In the genomic region with DNA sequence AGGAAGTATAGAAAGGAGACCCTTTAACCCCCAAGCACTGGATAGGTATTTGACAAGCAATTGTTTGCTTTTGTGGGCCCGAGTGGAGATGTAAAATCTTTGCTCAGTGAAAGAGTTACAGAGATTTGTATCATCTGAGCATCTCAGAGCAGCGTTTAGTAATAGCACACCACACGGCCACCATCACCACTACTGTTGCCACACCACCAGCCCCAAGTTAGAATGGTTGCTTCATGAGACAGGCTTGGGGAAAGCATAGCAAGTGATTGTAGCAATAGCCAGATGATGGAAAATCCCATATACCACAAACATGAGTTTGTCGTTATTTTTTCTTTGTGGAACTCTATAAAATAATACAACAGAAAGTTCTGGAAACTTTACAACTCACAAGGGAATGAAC, we compare ENCODE assay signal across 18 mouse cellular contexts.
A peak's percentile ranks its signal among the peaks of the same experiment; 100 is the strongest.
DNase-seq lines count a peak whose midpoint lies in the region; ATAC-seq lines count a peak whose summit lies in the region.
"Had no signal": no experiment of that assay in that cellular context is flagged by ENCODE, and none has a peak within 500 bp of the region (broad histone marks: within the 10 kb centered on the region; RNA-seq: fewer than 3 reads in every experiment).

No protein-coding gene starts in this region.

- peaks cover 5% of the 10 kb centered on the region for H3K4me1 ChIP-seq in heart, embryonic 11.5 days (ENCODE audit: control insufficient read depth, insufficient read depth, low read length)
- H3K4me1 ChIP-seq in kidney, embryonic 15.5 days: peaks cover 9% of the 10 kb centered on the region
- H3K4me1 ChIP-seq in lung, embryonic 16.5 days (replicated peaks; ENCODE audit: control insufficient read depth, insufficient read depth, low read length): peaks cover 24% of the 10 kb centered on the region
- H3K4me1 ChIP-seq: midbrain, embryonic 13.5 days had no signal

- DNase-seq in heart, adult 8-10 months (ENCODE audit: low spot score): no peak
- DNase-seq in kidney, adult 18-20 months: no peak
- DNase-seq in lung, postnatal 14 days: no peak
- no peak for DNase-seq in embryo, embryonic 10.5 days (ENCODE audit: low spot score)
- DNase-seq: cerebellum, adult 11 months; cerebellum, postnatal 14 days; right cerebral cortex, postnatal 14 days; thymus, adult 2 months had no signal

- H3K36me3 ChIP-seq in heart, embryonic 11.5 days (ENCODE audit: control insufficient read depth, insufficient read depth, low read length): no peaks in the 10 kb centered on the region
- no peaks in the 10 kb centered on the region for H3K36me3 ChIP-seq in kidney, embryonic 15.5 days
- no peaks in the 10 kb centered on the region for H3K36me3 ChIP-seq in lung, embryonic 16.5 days (ENCODE audit: control insufficient read depth, insufficient read depth, low read length)
- H3K36me3 ChIP-seq: forebrain, embryonic 15.5 days; midbrain, embryonic 13.5 days; stomach, embryonic 15.5 days had no signal

- H3K27ac ChIP-seq in heart, embryonic 11.5 days (ENCODE audit: low read depth, low read length): peak overlapping the region; percentile 24; the same call in 1 of the 2 replicates
- peak overlapping the region; percentile 83 for H3K27ac ChIP-seq in kidney, embryonic 15.5 days
- H3K27ac ChIP-seq in lung, embryonic 16.5 days (ENCODE audit: low read length): peak overlapping the region; percentile 88
- H3K27ac ChIP-seq: forebrain, embryonic 15.5 days; hindbrain, embryonic 14.5 days; midbrain, embryonic 13.5 days had no signal

- no peak overlapping the region for H3K9ac ChIP-seq in heart, embryonic 11.5 days (ENCODE audit: low read depth, low read length)
- no peak overlapping the region for H3K9ac ChIP-seq in kidney, embryonic 15.5 days
- no peak overlapping the region for H3K9ac ChIP-seq in lung, embryonic 16.5 days (ENCODE audit: low read length)
- H3K9ac ChIP-seq: forebrain, embryonic 15.5 days; hindbrain, embryonic 14.5 days; midbrain, embryonic 13.5 days; stomach, embryonic 15.5 days had no signal

- 74% methylated on average over 4 of the region's 4 CpGs for WGBS in heart, embryonic 11.5 days (ENCODE audit: insufficient replicate concordance)
- WGBS in kidney, embryonic 15.5 days: 81% methylated on average over 4 of the region's 4 CpGs
- WGBS in lung, embryonic 16.5 days: 55% methylated on average over 4 of the region's 4 CpGs

- no peak for ATAC-seq in heart, embryonic 11.5 days (replicated peaks; ENCODE audit: insufficient number of reproducible peaks, low FRiP score, low TSS enrichment)
- no peak for ATAC-seq in kidney, embryonic 15.5 days (replicated peaks; ENCODE audit: low FRiP score)
- no peak for ATAC-seq in lung, embryonic 16.5 days (ENCODE audit: low read depth)
- peak; percentile 52 for ATAC-seq in megakaryocyte progenitor cell, adult 5-6 weeks (replicated peaks; ENCODE audit: poor library complexity)
- ATAC-seq: forebrain, embryonic 15.5 days; intestine, embryonic 16.5 days; midbrain, embryonic 13.5 days had no signal

- no peak overlapping the region for H3K4me2 ChIP-seq in heart, embryonic 11.5 days
- no peak overlapping the region for H3K4me2 ChIP-seq in kidney, embryonic 15.5 days
- H3K4me2 ChIP-seq in lung, embryonic 16.5 days (ENCODE audit: low read depth, low read length): no peak overlapping the region
- H3K4me2 ChIP-seq: forebrain, embryonic 15.5 days; hindbrain, embryonic 14.5 days; midbrain, embryonic 13.5 days; stomach, embryonic 15.5 days had no signal

- no peaks in the 10 kb centered on the region for H3K27me3 ChIP-seq in heart, embryonic 11.5 days (ENCODE audit: control insufficient read depth, insufficient read depth, low read length)
- no peaks in the 10 kb centered on the region for H3K27me3 ChIP-seq in kidney, embryonic 15.5 days
- H3K27me3 ChIP-seq in lung, embryonic 16.5 days (ENCODE audit: control insufficient read depth, insufficient read depth, low read depth, low read length): no peaks in the 10 kb centered on the region
- H3K27me3 ChIP-seq: forebrain, embryonic 15.5 days; midbrain, embryonic 13.5 days; stomach, embryonic 15.5 days had no signal

- no peak overlapping the region for H3K4me3 ChIP-seq in heart, embryonic 11.5 days (ENCODE audit: low read depth, low read length)
- no peak overlapping the region for H3K4me3 ChIP-seq in kidney, embryonic 15.5 days (replicated peaks)
- H3K4me3 ChIP-seq in lung, embryonic 16.5 days (ENCODE audit: low read length): no peak overlapping the region
- H3K4me3 ChIP-seq: erythroblast, embryonic 14.5 days; forebrain, embryonic 15.5 days; midbrain, embryonic 13.5 days; stomach, embryonic 15.5 days had no signal

- H3K9me3 ChIP-seq in heart, embryonic 11.5 days (replicated peaks; ENCODE audit: control insufficient read depth, low read length): no peaks in the 10 kb centered on the region
- no peaks in the 10 kb centered on the region for H3K9me3 ChIP-seq in kidney, embryonic 15.5 days (replicated peaks)
- no peaks in the 10 kb centered on the region for H3K9me3 ChIP-seq in lung, embryonic 16.5 days (ENCODE audit: control insufficient read depth, low read length)
- H3K9me3 ChIP-seq: forebrain, embryonic 15.5 days; midbrain, embryonic 13.5 days; stomach, embryonic 15.5 days had no signal

Comparison
In these comparisons a context has a peak if more than half of its experiments do, and no peak if none do; other contexts are left out.
1. H3K27ac ChIP-seq: peak in every context shown above with its lines; median percentile 88 in lung, embryonic 16.5 days; 83 in kidney, embryonic 15.5 days; 24 in heart, embryonic 11.5 days.